Mouse (Mus musculus) G1E (cell line): Measurements from ENCODE around the gene Usp29.

Source experiments
- CTCF ChIP-seq: IDR thresholded peaks from 2 replicates; pipeline ENCODE4 v1.5.1; 2012; ENCODE audit warnings: low read depth, low read length, inconsistent platforms, mixed read lengths
- GATA1 ChIP-seq: IDR thresholded peaks from 2 replicates; pipeline ENCODE4 v1.6.1; 2012; ENCODE audit warnings: borderline replicate concordance, low read length, inconsistent platforms, mixed read lengths
- TAL1 ChIP-seq: conservative IDR thresholded peaks from 2 replicates; pipeline ENCODE4 v1.6.1; 2012; ENCODE audit warnings: low read depth, low read length, inconsistent platforms, mixed read lengths

DNA sequence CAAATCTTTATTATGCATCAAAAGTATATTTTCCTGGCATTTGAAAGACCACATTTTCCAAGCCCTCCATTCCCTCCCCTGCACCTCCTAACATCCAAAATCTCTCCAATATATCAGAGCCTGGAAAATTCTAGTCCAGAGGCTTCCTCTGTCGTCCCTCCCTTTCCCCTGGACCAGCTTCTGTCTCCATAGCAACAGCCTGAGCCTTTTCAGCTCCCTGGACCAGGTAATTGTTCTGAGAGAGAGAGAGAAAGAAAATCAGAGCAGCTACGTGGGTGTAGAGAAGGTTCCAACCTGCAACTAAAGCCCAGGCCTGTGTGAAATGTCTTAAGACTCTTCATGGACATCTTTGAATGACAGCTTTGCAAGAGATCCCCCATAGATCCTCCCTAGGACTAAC lies 98.8 kb downstream of the Usp29 start:
- TF ChIP-seq CTCF (no peak), GATA1 (no peak), TAL1 (no peak)
